Mouse (Mus musculus): ENCODE data around the gene Zbtb37.
"Not testable (repeated sequence)": the region's sequence is repeated elsewhere in the genome, so short reads cannot be mapped to it uniquely, and the experiment has no call there.

The Zbtb37 gene

DNA sequence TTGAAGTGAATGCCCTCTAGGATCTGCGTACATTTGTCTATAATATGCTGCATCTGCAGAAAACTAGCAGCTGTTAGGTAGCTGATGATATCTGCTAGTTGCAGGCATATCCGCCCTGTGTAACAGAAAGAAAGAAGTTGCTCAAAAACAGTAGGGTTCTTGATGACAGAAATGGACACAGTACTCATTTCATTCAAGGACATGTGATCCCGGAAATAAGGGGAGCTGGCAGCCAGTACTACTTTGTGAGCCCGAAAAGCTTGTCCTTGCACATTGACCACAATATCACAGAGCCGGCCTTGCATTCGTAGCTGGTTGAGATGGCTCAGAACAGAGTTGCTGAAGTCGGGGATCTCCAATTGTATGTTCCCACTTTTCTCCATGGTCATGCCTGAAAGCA is 2.3 kb downstream of the Zbtb37 start:
- no peak for DNase-seq (ENCODE audit: low spot score)

DNA sequence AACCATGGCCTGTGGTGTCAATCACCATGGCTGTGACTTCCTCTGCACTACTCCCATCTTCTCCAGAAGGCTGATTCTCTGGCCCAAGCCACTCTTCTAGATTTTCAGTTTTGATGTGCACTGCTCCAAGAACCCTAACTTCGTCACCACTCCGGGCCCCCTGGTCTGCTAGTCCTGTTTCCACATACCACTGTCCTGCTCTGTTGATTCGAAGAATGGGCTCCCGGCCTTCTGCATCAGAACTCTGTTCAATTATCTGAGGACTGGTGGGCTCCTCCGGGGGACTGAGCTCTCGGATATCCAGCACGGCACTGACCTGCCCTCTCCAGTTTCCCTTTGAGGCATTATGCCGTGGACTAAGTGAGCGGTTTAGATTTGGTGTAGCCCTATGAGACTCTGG is 2.8 kb downstream of the Zbtb37 start:
- DNase-seq (ENCODE audit: low spot score) = no peak

DNA sequence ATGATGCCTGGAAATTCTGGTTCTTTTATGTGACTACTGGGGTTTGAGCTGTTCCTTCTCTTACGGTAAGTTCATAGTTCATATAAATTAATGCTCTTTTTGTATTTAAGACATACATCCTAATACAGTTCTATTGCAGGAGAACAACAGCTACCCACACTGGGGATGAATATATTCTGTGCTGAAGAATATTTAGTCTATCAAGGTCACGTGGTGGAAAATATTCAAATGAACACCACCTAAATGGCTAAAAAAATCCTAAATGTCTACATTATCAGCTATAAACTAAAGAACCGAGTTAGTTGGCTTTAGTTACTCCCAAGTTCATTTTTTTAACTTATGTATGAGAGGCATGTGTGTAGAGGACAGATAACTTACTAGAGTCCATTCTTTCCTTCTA is 4.6 kb downstream of the Zbtb37 start:
- no peak for DNase-seq (ENCODE audit: low spot score)

DNA sequence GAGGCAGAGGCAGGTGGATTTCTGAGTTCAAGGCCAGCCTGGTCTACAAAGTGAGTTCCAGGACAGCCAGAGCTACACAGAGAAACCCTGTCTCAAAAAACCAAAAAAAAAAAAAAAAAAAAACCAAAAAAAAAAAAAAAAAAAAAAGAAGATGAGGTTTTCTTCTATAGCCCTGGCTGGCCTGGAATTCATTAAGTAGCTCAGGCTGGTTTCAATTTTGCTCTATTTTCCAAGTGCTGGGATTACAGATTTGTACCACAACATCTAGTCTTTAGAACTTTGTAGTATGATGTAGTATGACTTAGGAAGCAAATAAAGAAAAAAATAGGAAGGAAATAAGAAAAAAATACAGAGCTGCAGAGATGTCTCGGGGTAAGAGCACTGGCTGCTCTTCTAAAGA is 6.2 kb downstream of the Zbtb37 start:
- not testable (repeated sequence) for DNase-seq (ENCODE audit: low spot score)

DNA sequence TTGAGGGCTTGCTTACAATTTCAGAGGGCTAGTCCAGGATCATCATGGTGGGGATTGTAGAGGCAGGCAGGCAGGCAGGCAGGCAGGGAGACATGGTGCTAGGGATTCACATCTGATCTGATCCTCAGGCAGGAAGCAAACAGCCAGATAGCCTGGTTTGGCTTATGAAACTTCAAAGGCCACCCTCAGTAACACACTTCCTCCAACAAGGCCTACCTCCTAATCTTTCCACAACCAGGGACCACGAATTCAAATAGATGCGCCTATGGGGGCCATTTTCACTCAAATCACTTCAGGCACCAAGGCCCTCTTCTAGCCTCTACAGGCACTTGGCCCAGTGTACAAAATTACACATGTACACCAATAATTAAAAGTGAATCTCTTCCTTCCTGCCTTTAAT is 7.5 kb downstream of the Zbtb37 start:
- DNase-seq (ENCODE audit: low spot score) = no peak

DNA sequence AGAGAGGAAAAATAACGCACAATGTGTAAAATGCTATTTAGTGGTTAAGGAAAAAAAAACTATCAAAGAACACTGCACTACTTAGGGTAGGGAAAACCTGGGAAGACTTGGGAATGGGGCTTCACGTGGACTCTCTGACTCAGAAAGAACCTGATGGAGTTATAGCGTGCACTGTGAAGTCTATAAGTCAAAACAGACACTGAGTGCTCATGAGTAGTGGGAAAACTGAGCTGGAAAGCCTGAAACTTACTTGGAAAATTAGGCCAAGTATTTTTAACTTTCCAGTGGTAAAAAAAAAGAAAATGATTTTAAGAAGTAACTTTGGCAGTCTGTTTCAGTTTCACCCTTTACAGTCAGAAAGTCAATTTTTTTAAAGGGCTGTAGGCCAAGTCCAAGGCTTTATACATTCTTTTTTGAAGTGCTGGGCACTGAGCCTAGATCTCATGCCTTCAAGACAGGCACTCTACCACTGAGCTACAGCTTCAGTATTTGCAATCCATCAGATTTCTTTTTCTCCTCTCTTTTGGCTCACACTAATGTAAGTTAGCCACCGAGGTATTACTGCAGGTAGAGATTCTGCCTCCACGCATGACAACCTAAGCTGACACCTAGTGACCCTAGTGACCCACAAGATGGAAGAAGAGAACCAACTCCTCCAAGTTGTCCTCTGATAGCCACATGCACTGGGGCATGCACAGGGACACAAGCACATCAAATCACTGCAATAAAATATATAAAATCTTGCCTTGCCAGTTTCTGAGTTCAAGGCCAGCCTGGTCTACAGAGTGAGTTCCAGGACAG is 9.0 kb downstream of the Zbtb37 start:
- DNase-seq (ENCODE audit: low spot score) = no peak

DNA sequence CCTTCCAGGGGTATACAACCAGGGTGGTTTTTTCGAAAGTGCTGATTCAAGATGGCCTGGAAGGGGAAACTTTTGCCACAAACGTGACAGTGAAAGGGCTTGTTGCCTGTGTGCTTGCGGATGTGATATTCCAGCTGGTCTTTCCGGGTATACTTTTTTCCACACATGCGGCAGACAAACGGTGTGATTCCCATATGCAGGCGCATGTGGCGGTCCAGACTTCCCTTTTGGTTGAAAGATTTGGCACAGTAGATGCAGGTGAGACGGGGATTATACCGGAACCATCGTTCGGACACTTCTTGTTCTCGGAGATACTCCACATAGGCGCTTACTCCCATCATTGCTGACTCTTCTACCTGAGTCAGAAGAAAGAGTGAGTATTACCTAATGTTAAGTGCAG is 14.6 kb downstream of the Zbtb37 start:
- DNase-seq (ENCODE audit: low spot score) = no peak

DNA sequence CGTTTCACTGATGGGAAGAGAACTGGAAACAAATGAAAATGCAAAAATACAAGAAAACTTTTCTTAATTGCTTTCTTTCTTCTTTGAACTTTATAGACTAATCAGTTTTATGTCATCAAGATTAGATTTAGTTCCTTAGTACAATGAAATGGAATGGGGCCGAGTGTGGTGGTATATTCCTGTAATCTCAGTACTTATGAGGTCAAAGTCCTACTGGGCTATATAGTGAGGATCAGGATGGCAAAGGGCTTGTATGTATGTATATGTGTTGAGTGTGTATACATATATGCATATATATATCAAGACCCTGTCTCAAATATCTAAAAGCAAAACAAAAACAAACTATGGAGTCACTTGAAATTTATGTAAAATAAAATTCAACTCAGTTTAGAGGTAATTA is 18.3 kb downstream of the Zbtb37 start:
- DNase-seq (ENCODE audit: low spot score) = no peak

DNA sequence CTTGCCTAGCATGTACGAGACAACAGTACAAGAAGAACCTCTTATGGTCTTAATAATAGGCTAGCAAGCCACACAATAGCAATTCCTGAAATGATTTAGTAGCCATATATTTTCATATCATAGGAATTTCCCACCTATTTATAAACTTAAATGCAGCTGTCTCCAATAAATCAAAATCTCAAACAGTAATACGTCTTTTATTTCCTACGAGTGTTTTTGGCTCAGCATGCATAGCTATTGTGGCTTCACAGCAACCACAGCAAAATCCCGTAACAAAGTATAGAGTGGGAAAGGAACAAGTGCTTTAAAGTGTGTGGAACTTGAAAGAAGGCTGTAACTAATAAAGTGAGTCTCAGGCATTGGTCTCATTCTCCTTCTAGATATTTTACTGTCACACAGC is 24.2 kb downstream of the Zbtb37 start:
- DNase-seq (ENCODE audit: low spot score) = no peak

DNA sequence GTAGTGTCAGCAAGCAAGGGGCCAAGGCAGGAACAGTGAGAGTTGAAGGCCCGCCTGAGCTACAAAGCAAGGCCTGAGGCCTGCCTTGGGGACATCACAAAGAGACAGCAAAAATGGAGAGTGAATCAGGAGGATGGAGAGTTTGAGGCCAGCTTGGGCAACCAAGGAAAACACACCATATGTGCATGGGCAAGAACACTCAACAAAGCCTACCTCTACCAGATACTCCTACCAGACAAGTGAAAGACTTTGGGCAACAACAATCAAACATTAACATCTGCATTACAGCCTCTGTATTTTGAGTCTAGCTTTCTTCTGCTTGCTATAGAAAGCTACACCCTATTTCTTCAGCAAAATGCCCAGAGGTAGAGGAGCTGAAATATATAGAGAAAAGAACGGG is 26.6 kb downstream of the Zbtb37 start:
- DNase-seq (ENCODE audit: low spot score) = no peak

DNA sequence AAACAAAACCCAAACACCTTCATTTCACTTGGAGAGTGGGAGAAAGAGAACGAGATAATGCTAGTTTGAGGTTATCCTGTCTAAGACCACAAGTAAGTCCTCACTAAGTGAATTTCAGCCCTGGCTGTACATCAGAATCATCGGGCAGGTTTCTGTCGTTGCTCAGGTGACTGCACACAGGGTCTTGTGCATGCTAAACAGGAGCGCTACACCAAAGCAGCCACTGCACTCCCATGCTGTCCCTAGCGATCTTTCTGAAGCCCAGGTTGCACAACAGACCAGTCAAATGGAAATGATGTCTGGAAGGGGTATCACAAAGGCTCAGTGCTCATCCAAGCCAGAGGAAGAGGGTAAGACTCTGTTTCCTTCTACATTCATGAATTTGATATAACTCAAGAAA is 28.2 kb downstream of the Zbtb37 start:
- DNase-seq (ENCODE audit: low spot score) = no peak

DNA sequence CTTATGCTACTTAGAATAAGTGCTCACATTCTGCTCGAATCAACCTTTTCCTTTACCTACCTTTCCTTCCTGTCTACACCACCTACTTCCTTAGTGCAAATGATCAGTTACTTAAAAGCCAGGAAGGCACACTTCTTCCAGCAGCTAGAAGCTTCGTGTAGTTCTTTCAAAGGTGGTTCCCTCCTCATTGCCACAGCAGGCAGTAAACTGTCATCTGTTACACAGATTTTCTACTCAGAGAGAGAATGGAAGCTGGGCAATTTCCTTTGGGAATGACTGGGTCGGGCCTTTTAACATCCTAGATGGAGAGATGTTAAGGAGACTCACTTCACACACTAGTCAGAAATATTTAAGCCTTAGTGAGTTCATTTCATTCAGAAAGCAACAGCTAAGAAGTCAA is 29.1 kb downstream of the Zbtb37 start:
- DNase-seq (ENCODE audit: low spot score) = no peak

DNA sequence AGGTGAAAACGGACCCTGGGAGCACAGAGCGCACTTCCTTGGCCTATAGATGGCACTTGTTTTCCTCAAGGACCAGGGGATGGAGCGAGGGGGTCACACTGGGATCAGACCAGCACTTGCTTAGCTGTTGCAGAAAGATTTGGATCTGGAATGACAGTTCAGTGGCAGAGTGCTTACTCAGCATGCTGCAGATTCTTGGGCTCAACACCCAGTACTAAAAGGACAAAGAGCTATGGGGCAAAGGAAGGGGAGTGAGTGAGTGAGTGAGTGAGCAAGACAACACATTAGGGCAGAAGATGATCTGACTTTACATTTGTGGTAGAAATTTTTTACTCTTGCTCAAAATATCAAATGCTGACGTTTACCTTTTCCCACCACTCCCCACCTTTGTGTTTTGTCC is 29.7 kb downstream of the Zbtb37 start:
- DNase-seq (ENCODE audit: low spot score) = no peak

DNA sequence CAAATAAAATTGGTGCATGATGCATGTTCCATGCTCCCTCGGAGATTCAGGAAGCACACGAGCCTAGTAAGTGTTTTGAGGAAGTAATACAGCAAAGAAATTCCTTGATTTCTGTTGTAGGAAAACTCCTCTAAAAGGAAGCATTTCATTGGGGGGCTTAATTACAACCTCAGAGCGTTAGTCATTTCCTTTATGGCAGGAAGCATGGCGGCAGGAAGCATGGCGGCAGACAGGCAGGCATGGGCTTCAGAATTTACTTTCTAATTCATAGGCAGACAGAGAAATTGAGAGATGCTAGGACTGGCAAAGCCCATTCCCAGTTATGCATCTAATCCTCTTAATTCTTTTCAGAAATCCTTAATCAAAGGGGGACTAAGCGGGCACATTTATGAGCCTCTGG is 40.8 kb downstream of the Zbtb37 start:
- no peak for DNase-seq (ENCODE audit: low spot score)

DNA sequence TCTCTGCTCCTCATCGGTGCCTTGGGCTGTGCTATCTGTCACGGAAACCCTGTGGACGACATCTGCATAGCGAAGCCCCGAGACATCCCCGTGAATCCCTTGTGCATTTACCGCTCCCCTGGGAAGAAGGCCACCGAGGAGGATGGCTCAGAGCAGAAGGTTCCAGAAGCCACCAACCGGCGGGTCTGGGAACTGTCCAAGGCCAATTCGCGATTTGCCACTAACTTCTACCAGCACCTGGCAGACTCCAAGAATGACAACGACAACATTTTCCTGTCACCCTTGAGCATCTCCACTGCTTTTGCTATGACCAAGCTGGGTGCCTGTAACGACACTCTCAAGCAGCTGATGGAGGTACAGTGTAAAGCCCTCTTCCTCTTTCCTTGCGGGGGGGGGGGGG is 45.3 kb downstream of the Zbtb37 start:
- DNase-seq (ENCODE audit: low spot score) = no peak

DNA sequence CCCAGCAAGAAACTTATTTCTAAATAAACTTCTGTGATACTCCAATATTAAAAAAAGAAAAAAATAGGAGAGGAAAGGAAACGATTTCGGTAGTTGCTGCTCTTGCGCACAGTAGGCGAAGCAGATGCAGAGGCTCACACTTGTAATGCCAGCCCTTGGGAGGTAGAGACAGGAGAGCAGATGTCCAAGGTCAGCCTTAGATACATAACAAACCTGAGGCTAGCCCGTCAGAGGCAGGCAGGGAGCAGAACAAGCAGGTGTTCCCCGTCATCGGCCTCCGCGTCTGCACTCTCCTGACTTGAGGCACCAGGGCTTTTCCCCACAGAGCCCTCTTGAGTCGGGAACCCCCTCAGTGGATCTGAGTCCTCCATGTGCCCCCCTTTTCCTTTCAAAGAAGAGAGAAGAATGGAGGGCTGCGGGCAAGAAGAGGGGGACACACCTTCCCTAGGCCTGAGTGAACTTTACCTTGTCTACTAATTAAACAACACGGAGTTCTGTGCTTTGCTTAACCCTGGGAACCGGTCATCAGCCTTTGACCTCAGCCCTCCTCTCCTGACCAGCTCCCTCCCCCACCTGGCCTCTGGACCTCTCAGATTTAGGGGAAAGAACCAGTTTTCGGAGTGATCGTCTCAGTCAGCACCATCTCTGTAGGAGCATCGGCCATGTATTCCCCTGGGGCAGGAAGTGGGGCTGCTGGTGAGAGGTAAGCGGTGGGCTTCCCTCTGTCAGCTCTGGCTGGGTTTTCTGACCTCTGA is 47.6 kb downstream of the Zbtb37 start:
- no peak for DNase-seq (ENCODE audit: low spot score)

DNA sequence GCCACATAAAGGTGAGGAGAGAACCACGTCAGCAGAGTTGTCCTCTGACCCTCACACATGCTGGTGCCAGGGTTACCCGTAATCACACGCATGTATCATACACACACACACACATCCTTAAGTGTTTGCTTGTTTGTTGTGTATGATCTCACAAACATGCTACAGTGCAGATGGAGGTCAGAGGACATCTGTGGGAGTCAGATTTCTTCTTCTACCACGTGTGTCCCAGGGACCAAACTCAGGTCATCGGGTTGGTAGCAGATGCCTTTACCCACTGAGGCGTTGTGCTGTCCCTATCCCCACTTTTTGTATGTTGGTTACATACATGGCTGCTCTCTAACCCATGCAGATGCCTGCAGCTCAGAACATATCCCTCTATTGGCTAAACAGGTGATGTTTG is 49.2 kb downstream of the Zbtb37 start:
- DNase-seq (ENCODE audit: low spot score) = no peak

DNA sequence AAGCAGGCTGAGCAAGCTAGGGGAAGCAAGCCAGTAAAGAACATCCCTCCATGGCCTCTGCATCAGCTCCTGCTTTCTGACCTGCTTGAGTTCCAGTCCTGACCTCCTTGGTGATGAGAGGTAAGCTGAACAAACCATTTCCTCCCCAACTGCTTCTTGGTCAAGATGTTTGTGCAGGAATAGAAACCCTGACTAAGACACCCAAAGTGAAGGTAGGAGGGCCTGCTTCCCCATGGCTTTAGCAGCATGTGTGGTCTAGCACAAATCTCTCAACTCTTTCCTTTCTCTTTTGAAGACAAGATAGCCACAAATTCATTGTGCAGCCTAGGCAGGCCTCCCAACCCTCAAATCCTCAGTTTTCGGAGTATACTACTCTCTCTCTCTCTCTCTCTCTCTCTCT is 49.9 kb downstream of the Zbtb37 start:
- not testable (repeated sequence) for DNase-seq (ENCODE audit: low spot score)

DNA sequence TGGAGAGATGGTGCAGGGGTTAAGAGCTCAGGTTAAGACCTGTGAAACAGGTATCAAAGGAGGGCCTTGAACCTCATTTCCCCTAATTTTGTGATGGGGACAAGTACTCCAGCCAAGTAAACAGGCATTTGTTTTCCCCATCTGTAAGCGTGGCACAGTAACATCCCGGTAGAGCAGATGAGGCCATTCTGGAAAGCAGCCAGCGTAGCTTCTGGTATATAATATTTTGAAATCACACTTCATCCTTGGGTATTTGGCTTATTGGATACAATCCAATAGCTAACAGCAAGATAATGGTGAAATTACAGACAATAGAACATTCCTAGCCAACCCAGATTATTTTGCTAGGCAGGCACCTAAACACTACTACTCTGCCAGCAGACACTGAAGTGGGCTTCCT is 51.8 kb downstream of the Zbtb37 start:
- DNase-seq (ENCODE audit: low spot score) = no peak

DNA sequence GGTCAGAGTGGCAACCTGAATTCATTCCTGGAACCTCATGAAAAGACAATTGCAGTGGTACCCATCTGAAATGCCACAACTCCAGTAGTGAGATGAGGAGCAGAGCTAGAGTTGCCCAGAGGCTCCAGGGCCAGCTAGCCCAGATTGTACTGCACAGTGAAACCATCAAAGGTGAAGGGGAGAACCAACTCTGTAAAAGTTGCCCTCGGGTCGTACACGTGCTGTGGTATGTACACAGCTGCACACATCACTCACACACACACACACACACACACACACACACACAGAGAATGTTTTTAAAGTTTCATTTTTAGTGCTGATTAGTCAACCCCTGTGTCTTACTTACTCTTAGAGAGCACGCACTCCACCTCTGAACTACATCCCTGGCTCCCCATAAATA is 53.3 kb downstream of the Zbtb37 start:
- no peak for DNase-seq (ENCODE audit: low spot score)

DNA sequence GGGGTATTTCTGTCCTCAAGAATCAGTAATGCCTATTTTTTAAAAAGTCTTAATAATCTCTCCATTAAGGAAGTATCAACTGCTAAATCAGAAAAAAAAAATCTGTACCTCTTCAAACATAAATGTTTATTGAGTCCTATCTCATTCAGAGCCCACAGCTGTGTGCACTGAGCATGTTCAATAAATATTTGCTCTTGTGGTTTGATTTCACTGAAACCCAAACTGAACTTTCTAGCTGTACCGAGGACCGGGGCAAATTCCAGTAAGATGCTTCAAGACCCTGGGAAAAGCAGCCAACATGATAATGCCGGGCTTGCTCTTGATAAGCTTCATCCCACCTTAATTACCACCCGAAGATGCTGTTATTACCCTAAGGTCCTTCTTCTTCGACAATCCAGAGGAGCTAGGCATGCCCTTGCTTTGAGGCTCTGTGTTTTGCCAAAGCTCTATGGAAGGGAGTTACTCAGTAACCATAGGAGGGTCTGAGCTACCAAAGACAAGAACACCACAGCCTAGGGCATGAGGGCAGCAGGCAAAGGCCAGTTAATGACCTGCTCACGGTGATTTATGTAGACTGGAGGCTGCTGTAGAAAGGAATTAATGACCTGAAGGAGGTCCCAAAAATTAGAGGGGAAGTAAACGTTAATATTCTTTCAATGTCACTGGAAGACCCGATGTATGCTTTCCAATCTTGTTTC is 54.0 kb downstream of the Zbtb37 start:
- DNase-seq (ENCODE audit: low spot score) = no peak

DNA sequence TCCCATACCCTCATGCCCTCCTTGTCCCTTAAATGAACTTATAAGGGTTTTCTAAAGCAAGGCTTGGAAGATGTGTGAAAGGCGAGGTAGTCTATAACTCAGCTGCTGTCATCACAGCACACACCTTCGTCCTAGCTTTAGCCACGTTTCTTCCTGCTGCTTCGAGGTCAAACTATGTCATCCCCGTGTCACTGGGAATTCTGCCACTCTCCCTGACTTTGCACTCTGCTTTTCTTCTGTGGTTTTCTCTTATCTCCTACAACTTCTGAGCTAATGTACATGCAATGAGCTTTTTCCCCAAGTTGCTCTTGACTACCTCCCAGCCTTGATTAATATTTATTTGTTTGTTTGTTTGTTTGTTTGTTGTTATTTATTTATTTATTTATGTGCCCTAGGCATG is 54.6 kb downstream of the Zbtb37 start:
- DNase-seq (ENCODE audit: low spot score) = no peak

DNA sequence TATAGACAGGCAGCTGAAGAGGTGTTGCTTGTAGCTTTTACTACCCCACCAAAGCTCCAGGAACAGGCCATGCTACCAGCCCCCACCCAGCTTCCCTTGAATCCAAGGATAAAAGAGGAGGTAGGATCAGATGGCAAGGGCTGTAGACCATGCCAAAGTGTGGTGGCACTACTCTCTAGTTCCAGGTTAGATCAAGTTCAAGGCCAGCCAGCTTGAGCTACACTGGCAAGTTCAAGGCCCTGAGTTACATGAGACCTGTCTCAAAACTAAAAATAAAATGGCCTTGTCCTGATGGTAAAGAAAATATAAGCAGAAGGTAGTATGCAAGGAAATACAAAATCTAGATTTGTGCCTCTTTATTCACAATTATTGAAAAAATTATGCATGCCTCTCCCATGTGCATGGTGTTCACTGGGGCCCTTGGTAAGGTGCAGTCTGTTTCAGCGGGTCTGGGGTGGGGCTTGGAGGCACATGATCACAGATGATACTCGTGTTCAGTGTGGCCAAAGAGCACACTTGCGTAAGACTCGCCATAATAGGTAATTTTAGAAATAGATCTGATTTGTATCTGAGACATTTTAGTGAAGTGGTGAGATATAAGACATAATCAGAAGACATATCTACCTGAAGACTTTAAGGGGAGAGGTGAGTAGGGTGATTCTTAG is 56.4 kb downstream of the Zbtb37 start, which contains the start of gene Serpinc1:
Gene Serpinc1 (plus strand): TSS at position 515 of the 665 bp plus-strand sequence.
- no peak for DNase-seq (ENCODE audit: low spot score)
